Mouse (Mus musculus): ENCODE data around the gene Dzip1.

- no peak for TF ChIP-seq CTCF (IDR thresholded peaks at IDR 0.05; ENCODE audit: extremely low read depth, insufficient read depth, insufficient read length, insufficient replicate concordance)
- TF ChIP-seq POLR2A (IDR thresholded peaks at IDR 0.05; ENCODE audit: low read depth, low read length): no peak
Measured at GRCm38 (mm10) chr14:118903397-118903796, 21.9 kb downstream of the Dzip1 start.
